Mouse (Mus musculus) 3134 (cell line): ENCODE results near the gene Tmem176a.
"Not testable (repeated sequence)": the region's sequence is repeated elsewhere in the genome, so short reads cannot be mapped to it uniquely, and the experiment has no call there.

Experiments used
- DNase-seq: peaks from one replicate; pipeline ENCODE4 v3.0.0-alpha.2; 2011; ENCODE audit warnings: low spot score; ENCODE audit not compliant: insufficient read length; ENCODE audit errors: extremely low read depth

Gene Tmem176a

DNA sequence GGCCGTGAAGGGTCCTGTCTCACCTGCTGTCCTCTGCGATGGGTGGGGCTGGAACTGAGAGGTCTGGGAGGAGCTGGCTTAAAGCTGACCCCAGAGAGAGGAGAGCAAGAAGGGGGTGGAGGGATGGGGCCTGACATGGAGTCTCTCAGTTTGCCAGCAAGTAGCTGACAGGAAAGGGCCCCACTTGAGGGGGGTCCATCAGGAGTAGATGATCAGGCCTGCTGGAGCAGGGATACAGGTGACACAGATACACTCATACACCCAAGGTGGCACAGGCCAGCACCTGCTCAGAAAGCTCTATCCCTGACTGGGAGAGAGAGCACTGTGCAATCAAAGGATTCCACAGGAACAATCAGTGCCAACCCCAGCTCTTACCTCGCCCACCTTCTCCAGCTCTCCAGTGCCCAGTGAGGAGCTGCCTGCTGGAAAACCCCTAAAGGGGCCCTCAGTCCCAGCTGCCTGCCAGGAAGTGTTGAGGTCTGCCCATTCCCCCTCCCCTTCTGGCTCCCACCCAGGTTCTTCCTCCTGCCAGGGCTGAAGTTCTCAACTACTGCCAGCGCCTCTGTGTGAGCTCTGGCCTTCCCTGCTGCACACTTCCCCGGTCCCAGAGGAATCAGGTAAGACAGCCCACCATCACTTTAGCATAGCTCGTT is 380 bp downstream of the Tmem176a start, which contains the start of gene Tmem176b:
Gene Tmem176b, minus strand, starts transcription at position 524 of the 653 bp plus-strand sequence.
- peak; percentile 87 for DNase-seq

DNA sequence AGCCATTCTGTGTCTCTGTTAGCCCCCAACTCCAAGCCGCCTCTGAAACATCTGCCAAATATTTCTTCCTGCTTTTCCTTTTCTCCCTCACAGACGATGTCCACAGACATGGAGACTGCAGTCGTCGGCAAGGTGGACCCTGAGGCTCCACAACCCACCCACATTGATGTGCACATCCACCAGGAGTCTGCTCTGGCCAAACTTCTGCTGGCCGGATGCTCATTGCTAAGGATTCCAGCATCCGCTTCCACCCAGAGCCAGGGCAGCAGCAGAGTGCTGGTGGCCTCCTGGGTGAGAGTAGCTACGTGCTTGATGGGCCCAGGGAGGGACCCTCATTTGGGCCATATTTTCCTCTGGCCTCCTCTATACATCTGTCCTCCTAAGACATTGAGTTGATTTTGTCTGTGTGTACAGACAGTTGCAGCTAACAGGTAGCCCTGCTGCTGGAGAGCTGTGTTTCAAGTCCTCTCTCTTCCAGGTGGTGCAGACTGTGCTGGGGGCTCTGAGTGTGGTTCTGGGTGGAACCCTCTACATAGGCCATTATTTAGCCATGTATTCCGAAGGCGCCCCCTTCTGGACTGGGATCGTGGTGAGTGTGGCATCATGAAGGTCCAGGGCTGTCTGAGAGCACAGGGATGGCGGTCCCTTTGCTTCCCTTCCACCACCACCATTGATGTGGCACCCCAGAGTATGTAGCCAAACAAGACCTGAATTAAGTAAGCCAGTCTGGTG is 1.6 kb downstream of the Tmem176a start:
- DNase-seq = no peak

DNA sequence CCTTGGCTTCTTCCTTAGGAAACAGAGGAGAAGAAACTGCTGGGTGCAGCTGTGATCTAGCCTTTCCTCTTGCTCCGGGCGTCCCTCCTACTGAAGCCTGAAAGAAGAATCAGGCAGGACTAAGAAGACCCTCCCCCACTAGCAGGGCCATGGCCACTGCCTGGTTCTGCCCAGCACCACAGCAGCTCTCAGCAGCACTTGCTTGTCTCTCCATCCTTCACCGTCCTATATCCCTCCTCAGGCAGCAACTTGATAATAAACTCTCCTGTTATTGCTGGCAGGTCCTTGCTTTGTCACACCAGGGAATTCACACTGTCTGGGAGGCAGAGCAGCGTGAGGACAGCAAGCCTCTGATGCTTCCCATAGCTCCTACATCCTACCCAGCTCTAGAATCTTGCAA is 4.4 kb downstream of the Tmem176a start:
- no peak for DNase-seq

DNA sequence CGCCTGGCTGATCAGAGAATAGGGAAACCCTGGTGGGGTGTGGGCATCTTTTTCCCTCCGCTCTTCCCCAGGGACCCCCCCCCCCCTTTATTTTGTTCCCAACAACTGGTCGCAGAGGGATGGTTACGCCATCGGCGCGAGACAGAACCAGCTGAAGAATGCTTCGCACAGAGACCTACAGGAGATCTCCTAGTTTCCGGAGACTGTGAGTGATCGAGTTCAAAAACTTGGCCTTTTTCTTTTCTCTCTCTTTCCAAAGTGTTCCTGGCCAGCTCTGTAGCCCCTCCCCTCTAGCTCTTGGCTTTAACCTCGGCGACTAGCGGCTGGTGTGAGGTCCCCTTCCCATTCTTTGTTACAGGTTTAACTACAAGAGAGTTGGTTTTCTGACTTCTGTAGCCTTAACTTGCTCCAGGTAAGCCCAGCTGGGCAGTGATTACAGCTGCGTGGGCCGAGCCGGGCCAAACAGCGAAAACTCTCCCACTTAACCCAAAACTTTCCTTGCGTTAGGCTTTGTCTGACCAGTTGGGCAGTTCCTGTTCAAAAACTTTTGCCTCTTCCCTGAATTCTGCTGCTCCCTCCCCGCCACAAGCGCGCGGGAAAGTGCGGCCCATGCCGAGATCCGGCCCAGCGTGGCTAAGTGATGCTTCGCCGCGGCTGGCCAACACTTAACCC is 11.2 kb downstream of the Tmem176a start:
- DNase-seq = no peak

DNA sequence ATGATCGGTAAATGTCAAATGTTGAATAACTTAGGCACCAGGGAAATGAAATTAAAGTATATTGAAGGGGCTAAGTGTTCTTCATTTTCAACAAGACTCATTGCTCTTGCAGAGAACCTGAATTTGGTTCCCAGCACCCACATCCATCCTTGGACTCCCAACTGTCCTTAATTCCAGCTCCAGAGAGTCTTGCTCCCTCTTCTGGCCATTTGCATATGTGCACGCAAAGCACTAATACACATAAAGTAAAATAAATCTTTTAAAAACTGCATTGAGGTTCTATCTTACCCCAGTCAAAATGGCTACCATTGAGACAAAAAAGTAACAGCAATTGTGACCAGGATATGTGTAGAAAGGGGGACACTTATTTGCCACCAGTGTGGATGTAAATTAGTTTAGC is 13.4 kb downstream of the Tmem176a start:
- no peak for DNase-seq

DNA sequence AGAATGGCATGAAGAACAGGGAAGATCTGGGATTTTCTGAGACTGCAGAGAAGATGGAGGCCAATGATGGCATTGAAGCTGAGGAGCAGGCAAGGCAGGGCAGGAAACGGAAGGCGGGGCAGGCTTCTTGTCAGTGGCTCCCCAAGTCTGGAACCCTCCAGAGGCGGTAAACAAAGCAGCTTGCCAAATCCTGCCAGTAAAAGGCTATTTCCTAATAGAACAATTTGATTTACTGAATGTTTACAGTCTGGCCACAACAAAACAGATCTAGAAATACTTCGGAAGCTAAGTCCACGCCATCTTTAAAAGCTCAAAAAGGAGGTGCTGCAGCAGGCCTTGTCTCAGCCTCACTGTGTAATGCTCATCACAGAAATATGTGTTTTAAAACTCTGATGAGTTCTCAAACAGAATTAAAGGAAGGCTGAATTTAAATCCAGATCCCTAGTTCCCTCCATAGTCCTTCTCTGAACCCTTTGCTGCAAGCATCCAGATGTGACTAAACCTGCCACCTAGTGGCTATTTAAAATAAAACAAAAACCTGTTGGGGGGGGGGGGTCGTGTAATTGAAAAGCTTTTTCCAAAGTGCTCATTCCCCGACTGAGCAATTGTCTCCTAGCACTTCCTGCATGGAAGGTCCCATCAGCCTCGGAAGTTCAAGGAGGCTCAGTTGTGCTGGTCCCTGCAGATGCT is 17.0 kb downstream of the Tmem176a start:
- DNase-seq = no peak

DNA sequence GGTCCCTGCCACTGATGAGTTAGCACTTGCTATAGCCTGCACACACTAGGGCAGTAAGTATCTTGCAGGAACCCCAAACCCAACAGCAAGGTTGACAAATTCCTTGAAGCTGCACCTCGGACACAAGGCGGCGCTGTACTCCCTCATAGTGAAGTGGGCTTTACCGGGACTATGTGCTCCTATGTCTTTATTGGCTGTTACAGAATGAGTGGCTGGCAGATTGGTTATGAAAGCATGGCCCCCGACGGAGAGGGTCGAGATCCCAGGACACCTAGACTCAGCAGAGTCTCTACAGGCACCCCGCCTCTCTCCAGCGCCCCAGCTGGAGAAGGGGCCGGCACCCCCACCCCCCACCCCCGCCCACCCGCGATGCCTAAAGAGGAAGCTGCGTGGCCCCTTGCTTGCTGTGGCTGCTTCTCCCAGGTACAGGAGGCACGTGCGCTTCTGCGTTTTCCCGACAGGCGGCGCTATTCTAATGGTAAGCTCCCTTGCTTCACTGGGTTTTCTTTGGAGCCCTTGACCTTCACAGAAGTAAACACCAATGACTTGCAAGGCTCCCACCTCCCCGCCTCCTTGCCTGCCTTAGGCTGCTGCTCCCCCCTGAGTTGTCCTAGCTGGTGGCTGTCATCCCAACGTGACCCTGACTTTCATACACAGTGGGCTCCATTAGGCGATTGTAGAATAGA is 19.6 kb downstream of the Tmem176a start:
- no peak for DNase-seq

DNA sequence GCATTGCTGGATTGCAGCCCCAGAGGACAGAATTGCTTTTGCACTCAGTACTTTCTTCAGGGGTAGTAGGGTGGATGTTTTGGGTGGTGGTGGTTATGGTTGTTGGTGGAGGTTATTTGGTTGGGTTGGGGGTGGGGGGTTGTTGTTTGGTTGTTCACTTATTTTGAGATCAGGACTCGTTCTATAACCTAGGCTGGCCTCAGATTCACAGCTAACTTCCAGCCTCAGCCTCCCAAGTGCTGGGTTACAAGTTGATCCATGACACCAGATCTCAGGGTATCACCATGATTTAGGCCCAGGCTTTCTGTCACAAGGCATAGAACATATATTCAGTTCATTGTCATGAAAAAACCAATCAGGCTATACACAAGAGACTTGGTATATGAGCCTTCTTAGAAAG is 20.1 kb downstream of the Tmem176a start:
- no peak for DNase-seq

DNA sequence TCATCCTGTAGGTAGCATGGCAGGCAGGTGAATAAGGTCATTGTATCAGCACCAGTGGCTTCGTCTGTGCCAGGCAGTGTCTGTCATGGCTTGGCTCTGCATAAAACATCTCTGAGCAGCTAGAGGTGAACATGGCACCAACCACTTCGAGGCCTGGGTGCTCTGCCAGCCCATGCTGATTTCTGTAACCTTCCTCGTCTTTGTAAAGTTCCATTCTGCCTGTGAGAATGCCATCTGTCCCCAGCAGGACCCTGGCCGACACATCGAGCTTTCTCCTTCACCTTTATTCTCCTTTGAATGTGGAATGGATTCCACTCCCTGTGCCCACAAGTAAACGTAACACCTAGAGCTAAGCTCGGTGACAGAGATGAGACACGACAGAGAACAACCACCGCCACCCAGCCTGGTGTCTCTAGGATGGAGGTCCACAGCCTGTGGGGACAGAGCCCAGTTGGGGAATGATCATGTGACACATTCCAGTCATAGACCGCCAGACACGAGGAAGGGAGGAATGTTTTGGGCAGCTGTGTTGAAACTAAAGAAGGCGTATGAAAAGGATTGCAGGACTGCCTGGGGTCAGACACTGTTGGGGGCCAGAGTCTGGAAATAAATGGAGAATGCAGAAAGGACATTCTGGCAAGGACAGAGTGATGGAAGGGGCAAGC is 21.0 kb downstream of the Tmem176a start:
- DNase-seq = no peak

DNA sequence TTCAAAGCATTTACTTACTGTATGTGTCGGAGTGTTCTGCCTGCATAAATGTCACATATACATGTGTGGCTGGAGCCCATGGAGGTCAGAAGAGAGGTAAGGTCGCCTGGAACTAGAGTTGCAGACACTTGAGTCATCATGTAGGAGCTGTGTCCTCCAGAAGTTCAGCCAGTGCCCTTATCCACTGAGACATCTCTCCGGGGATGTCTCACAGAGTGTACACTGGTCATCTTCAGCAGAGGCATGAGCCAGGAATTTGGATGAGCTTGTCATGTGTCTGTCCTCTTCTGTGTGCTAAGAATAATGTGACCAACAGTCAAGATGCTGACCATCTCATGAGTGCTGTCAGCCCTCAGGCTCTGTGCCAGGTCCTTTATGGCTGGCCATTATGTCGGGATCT is 22.1 kb downstream of the Tmem176a start:
- DNase-seq = no peak

DNA sequence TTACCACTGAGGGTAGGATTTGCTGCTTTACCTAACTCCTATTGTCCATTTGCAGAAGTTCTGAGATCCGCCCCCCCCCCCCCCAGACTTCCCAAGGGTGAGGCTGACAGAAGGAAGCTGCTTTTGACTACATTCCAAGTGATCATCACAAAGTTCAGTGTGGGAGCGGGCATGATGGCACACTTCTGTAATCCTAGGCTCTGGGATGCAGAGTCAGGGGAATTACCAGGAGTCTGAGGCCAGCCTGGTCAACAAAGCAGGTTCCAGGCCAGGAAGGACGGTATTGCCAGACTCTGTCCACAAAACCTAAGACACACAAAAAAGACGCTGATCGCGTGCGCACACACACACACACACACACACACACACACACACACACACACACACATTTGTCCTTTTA is 22.8 kb downstream of the Tmem176a start:
- DNase-seq = no peak

DNA sequence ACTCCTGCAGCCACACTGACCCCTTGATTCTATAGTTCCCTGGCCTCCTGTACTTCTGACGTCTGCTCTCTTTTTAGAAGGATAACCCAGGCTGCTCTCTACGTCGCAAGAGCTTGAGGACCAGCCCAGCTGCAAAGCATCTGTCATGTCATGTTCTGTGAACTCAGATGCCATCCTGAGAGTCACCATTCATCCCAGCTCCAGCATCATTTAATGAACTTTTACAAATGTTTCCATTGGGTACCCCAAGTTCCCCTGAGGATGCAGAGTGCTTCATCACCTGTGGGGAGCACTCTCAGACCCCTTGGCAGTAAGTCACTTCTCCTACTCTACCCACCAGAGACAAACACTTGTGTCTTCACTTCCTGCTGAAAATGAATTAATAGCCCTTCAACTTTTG is 23.5 kb downstream of the Tmem176a start:
- no peak for DNase-seq

DNA sequence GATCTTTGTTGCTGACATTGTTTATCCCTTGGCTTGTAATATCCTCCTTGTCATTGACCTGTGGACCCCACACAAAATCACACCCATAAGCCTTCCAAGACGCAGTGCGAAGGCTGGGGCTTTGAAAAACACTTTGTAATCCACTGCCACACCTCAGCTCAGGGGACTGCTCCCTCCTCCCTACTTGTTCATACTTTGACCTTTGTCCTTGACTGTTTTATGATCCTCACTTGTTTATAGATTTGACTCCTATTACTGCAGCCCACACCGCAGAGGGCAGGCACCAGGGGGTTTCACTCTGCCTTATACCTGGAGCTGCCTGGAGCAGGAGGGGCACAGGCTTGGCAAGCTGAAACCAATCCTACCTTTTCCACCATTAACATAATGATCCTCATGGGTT is 24.0 kb downstream of the Tmem176a start:
- no peak for DNase-seq

DNA sequence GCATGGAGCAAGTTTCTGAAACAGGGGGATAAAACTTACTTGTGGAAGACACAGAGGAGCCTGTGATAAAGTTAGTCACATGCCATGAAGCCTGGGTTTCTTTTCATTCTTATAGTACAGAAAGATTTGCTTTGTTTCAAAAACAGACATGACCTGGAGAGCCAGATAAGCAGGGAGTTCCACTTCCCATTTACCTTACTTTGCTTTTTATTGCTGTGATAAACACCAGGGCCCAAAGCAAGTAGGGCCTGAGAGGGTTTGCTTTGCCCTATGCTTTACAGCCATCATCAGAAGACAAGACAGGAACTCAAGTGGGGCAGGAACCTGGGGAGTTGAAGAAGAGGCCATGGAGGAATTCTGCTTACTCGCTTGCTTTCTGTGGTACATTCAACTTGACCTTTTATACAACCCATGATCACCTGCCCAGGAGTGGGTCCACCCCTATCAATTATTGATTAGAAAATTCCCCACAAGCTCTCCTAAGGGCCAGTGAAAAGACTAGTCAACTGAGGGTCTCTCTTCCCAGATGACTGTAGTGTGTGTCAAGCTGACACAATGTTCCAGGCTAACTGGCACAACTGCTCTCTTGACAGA is 24.5 kb downstream of the Tmem176a start:
- no peak for DNase-seq

DNA sequence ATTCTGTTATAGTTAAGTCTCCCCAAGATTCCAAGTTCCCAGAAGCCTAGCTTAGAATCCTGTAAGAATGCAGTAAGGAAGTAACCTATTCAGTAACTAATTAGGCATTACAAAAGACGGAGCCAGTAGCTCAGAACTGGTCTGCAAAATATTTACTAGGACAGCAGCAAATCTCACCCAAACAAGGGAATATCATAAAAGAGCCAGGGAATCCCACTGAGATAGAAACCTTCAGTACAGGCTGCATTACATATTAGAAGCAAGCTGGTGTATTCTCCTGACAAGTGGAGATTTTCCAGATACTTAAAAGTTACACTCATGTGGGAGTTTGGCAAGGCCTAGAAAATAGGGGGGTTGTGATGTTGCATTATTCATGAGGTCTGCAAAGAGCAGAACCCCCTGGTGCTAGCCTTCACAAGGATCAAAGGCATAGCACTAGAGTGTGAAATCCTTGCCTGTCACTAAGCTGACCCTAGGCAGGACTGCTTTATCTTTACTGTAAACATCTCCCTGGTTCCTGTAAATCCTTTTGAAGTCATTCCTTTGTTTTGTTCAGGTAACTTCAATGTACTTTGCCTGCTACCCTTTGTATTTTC is 25.7 kb downstream of the Tmem176a start:
- not testable (repeated sequence) for DNase-seq

DNA sequence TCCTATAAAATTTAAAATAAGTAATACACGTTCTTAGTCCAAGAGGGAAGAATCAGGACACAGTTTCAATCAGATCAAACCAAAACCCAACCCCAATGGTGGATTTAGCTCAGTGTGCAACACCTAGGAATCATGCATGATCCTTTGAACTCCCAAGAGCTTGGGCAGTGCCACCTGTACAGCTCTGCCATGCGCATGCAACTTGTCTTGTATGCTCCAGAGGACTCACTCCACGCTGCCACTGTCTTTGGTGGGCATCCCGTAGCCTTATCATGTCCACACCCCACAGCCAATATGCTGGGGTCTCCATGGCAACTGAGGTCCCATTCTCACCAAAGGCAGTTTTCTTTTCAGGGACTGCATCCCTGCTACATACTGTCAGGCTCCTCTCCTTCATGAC is 26.4 kb downstream of the Tmem176a start:
- DNase-seq = no peak

DNA sequence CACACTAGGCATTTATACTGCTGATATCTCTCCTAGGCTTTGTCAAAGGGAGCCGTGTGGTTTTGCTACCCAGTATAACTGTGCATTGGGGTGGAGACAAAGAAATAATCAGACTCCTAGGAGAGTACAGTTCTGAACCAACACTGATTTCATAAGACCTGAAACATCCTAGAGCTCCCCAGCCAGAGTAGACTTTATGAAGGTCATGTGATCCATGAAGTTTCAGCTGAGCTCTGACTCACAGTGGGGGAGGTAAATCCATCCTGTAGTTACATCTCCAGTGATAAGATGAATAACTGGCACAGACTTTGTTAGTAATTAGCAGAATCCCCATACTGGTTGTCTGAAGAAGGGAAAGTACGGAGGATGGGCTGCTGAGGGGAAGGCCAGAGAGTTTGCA is 29.1 kb downstream of the Tmem176a start:
- DNase-seq = no peak

DNA sequence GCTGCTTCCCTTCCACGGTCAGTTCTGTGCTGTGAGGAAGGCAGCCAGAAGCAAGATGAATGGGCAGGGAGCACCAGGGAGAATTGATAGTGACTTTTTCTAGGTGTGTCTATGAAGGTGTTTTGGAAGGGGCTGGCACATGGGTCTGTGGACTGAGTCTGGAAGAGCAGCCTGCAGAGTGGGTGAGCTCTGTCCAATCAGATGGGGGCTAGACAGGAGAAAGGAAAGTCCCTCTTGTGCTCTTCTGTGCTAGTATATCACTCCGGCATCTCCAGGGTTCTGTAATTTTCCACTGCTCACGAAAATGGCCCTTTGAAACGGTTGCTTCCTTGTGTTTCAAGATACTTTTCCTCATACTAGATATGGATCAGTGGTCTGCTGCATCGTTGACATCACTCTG is 31.9 kb downstream of the Tmem176a start, which contains the start of gene Aoc1:
Gene Aoc1, plus strand, starts transcription at position 301 of the 400 bp plus-strand sequence.
- DNase-seq = no peak

DNA sequence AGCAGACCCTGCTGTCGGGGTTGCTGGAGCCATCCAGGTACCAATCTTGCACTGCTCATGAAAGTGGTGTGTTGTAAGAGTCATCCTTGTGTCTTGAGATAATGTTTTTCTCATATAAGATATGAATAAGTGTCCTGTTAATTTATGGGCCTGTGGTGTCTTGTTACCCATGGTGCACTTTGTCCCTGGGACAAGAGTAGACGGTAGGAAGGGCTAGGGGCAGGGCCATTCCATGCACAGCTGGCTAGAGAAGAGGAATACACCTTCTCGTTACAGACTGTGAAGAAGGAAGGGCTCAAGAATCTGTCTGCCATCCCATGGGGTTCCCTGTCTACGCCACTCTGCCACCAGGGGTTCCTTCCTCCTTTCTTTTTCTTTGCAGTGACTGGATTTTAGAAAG is 33.9 kb downstream of the Tmem176a start:
- DNase-seq = no peak
